Mouse (Mus musculus) yolk sac, embryonic 10.5 days (tissue): ENCODE measurements around the gene Scarb1.
A peak's percentile ranks its signal among the peaks of the same experiment; 100 is the strongest.

Experiments
- DNase-seq: peaks from one replicate; pipeline ENCODE4 v3.0.0-alpha.2; 2017; ENCODE audit warnings: low spot score

Gene Scarb1

GRCm38 (mm10) chr5:125305229-125306081 is 35.4 kb downstream of the Scarb1 start:
- DNase-seq = peak; percentile 17

DNA sequence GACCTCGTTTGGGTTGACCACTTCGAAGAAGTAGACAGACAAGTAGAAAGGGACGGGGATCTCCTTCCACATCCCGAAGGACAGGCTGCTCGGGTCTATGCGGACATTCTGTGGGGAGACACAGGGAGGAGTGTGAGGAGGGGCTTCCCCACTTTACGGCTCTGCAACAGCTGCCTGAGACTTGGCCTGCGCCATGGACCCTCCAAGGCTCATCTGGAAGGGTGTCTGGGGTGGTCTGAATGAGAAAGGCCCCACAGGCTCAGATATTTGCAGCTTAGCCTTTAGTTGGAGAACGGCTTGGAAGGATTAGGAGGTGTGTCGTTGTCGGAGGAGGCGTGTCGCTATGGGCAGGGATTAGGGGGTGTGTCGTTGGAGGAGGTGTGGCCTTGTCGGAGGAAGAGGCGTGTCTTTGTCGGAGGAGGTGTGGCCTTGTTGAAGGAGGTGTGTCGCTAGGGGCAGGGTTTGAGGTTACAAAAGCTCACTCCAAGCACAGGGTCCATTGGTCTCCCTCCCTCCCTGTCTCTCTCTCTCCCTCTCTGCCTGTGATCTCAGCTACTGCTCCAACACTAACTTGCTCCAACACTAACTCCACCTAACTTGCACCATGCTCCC is 36.5 kb downstream of the Scarb1 start:
- DNase-seq = peak; percentile 69

GRCm38 (mm10) chr5:125303055-125303454 is 37.8 kb downstream of the Scarb1 start:
- no peak for DNase-seq

DNA sequence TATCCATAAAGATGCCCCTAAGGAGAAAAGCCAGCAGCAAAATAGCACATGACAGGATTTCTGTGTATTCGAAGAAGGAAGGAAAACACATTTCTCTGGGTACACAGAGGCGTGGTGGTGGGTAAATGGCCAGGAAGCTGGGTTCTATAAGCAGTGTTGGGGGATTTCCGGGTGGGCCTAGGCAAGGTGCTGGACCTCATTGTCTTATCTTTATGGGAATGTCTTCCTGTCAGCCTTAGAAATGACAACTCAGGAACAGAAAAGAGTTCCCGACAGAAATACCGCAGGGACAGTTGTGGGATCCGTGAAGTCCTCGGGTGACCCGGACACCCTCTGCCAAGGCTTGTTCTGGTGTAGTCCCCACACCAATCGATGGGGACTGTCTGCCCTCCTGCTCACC is 42.7 kb downstream of the Scarb1 start:
- no peak for DNase-seq

GRCm38 (mm10) chr5:125297171-125297570 is 43.7 kb downstream of the Scarb1 start:
- DNase-seq = no peak

DNA sequence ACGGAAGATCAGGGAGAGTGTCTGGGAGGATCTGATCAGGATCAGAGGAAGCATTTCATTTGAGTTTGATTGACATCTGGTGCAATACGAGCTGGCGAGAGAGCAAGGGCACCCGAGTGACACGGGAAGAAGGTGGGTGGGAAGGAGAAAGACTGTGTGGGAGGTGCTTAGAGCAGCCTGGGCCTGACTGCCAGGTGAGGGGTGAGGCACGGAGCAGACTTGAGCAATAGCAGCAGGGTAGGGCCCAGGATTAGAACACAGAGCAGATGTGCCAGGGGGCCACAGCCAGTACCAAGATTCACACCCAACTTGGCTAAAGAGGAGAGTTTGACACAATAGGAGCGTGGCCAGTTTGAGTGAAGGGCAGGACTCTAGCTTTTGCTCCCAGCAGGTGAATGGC is 47.9 kb downstream of the Scarb1 start:
- no peak for DNase-seq

DNA sequence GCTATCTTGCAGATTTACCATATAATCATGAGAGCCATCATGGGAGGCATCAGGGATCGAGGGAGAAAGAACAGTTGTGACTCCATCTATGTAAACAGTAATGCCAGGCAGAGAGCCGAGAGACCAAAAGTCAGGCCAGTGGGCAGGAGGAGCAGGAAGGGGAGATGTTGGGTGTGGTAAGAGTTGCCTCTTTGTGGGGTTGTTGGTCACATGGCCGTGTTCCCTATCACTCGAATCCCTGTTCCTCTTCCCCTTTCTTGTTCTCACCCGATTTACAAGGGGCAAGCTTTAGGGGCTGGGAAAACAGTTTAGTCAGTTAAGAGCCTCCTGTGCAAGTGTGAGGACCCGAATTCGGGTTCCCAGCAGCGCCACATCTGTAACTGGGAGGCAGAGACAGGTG is 49.0 kb downstream of the Scarb1 start:
- DNase-seq = no peak

DNA sequence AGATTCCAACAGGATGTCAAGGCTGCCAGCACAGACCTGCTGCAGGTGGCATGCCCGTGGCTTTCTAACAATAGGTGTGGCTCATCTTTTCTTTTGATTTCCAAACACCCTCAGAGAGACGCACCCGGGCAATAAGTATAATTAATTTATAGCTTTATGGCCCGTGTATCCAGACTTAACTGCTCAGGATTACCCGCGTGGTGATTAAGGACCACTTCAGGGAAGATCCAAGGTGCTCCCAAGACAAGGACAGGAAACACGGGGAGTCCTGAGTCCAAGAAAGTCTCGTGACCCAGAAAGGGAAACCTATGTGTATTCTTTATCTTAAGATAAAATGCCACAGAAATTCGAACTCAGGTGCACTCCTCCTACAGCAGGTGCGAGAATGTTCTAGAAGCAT is 49.5 kb downstream of the Scarb1 start:
- no peak for DNase-seq

GRCm38 (mm10) chr5:125287053-125287655 is 53.7 kb downstream of the Scarb1 start:
- no peak for DNase-seq

GRCm38 (mm10) chr5:125286090-125286489 is 54.8 kb downstream of the Scarb1 start:
- DNase-seq = no peak

- peak; percentile 62 for DNase-seq
Observed at GRCm38 (mm10) chr5:125283748-125284640, 56.9 kb downstream of the Scarb1 start.

DNA sequence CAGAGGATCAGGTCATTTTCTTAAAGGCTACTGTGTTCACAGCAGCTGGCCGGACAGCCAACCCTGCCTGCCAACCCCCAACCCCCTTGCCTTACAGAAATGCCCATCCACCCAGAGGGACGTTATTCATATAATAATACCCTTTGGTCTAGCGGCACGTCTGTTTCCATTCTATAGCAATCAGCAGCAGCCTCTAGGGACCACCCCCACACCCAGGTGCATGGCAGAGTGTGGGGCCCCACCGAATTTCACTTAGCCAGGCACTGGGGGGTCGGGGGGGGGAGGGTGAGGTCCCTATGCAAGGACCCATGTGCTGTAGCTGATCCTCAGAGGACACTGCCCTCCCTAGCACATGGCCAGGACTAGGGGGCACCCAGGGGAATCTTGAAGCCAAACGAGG is 61.7 kb downstream of the Scarb1 start:
- no peak for DNase-seq

GRCm38 (mm10) chr5:125278314-125278713 is 62.6 kb downstream of the Scarb1 start:
- DNase-seq = no peak

DNA sequence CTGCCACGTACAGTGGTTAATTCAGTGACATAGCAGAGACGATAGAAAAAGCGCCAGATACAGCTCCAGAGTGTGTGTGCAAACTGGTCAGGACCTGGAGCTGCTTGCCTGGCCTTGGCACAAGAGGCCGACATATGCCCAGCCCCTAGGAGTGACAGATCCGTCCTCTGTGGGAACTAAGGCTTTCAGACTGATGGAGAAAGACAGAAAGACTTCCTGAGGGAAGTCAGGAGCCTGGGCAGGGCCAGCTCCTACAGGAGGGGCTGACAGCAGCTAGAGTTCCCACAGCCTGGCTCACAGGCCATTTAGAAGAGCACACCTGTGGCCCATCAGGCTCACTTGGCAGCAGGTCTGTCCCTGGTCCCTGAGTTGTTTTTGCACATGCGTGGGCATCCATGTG is 63.6 kb downstream of the Scarb1 start:
- DNase-seq = no peak

DNA sequence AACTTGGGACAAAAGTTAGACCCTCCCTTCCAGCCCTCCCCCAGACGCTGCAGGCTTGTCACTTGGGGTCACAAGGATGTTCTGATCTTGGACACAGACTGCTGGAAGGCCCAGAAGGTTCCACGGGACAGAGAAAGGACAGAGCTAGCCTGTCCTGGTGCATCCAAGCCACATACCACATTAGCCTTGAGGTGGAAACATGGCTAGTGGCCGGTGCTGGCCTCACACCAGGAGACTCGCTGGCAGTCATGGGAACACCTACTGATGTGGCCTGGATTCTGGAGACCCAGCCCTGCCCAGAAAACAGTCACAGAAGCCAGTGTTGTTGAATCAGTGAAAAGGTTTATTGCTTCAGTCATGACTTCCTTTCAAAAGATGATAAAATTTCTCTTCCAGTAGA is 64.1 kb downstream of the Scarb1 start:
- DNase-seq = no peak

DNA sequence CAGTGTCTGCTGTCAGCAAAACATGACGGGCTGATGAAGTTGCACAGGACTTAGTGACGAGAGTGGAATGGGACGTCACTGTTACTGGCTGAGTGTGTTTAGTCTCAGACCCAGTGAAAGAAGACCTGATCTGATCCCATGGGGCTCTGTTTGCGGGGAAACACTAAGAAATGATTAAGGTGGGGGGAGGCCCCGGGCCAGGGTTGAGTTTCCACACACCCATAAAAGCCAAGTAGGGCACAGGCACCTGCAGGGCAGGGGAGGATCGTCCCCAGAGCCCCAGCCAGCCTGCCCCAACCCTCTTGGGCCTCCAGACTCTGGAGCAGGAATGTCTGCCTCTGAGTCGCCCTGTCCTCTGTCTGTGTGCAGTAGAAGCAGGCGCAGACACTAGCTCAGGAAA is 65.6 kb downstream of the Scarb1 start:
- DNase-seq = no peak

DNA sequence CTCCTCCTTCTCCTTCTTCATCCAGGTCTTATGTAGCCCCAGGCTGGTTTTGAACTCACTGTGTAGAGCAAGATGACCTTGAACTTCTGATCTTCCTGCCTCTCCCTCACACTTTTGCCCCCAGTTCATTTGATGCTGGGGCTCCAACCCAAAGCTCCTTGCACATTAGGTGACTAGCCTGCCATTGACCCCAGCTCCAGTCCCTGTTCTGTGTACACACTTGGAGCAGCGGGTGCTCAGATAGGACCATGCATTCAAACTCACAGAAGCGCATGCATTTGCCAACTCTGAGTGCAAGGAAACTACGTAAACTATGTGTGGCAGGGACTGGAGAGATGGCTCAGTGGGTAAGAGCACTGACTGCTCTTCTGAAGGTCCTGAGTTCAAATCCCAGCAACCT is 66.1 kb downstream of the Scarb1 start:
- no peak for DNase-seq

GRCm38 (mm10) chr5:125274182-125274581 is 66.7 kb downstream of the Scarb1 start:
- DNase-seq = no peak

DNA sequence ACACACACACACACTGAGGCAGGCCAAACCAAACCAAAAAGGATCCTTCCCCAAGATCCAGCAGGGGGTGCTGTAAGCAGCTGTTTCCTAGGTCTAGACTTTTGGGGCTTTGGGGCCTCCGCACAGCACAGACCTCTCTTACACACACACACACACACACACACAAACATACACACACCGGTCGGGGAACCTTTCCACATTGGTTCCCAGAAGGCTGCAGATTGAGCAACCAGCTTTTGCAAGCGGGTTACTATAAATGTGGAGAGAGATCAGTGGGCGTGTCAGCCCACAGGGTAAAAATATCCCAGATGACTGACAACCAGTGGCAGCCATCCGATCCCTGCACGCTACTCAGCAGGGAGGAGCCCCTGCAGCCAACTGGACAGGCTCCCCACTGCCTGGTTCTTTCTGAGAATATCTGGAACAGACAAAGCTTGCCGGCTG is 67.2 kb downstream of the Scarb1 start:
- peak; percentile 50 for DNase-seq

- no peak for DNase-seq
Observed at GRCm38 (mm10) chr5:125272231-125272988, 68.5 kb downstream of the Scarb1 start.

GRCm38 (mm10) chr5:125271531-125272203 is 69.2 kb downstream of the Scarb1 start:
- DNase-seq = peak; percentile 61
